Mouse (Mus musculus): ENCODE results near the gene Gm6583.

DNA sequence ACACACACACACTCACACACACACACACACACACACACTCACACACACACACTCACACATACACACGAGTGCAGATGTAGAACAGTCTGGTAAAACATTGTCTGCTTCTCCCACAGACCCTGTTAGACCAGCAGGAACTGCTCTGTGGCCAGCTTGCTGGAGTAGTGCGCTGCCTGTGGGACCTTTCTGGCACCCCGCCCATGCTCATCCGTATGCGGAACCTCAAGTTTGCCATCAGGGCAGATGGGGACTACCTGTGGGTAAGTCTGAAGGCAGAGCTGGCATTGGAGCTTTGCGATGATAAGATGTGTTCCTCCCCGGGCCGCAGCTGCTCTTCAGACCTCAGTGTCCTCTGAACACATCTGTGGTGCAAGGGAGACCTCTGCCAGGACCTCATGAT is 6.7 kb downstream of the Gm6583 start:
- TF ChIP-seq POLR2A (IDR thresholded peaks at IDR 0.05; ENCODE audit: borderline replicate concordance, low read depth, low read length) (no peak), CTCF (IDR thresholded peaks at IDR 0.05; ENCODE audit: low read depth, low read length) (no peak)
